Mouse (Mus musculus): ENCODE measurements at regions not wholly inside any gene's neighbourhood (a gene's known extent, or its start where the extent isn't known, plus 50 kb on each side); places are given as distances from the start of the nearest gene placed in this dataset.

DNA sequence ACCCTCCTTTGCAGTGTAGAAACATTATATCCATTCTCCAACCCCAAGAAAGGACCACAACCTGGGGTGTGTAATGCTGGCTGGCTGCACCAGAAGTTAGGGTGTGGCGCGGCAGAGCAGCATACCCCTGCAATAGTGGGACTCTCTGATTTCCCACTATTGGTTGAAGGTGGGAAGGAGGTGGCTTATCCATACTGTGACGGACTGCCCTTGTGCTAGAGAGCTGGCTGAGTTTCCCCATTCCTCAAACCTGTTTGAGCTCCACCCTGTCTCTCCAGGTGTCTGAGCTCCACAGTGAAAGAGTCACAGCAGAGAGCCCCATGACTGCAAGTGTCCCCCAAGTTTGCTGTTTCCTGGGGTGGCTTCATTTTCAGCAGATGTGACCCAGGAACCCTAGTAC lies 79.6 kb downstream of the Sik1 start:
- no peak for DNase-seq (ENCODE audit: low spot score in 2 of 2)

- peak in 1 of 2 experiments; percentile 31 for DNase-seq (ENCODE audit: low spot score in 2 of 2)
Observed at GRCm38 (mm10) chr17:31776949-31777607, 78.5 kb downstream of the Sik1 start.

DNA sequence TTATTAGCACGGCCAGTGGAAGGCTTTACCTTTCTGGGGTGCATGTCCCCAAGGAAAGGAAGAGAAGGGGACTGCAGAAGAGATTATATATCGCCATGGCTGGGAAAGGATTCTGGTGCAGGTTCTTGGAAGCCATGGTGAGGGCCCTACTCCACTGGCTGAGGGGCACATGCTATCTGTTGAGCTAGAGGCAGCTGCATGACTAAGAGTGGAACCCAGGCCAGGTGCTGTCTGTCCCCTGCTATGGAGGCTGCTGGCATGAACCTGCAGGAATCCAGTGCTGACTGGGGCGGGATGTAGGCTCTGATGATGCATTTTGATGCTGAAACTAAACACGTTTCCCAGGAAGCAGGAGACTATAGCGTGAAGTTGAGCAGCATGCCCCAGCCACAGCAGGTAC lies 77.9 kb downstream of the Sik1 start:
- DNase-seq (ENCODE audit: low spot score in 2 of 2) = no peak

DNA sequence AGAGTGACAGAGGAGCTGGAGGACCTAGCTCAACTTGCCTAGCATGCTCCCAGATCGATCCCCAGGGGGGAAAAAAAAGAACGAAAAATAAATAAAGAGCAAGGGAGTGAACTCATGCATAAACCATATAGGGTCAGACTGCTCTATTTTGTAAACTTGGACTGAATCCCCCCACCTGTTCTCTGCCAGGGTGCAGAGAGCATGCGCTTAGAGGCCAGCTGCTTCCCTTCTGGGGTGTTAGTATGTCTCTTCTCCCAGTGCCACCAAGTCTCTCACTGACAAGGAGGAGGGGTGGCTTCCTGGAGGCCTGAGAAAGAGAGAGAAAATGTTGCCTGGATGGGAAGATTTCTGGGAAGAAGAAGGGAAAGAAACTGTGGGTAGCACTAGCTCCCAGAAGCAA lies 76.1 kb downstream of the Sik1 start:
- no peak for DNase-seq (ENCODE audit: low spot score in 2 of 2)

DNA sequence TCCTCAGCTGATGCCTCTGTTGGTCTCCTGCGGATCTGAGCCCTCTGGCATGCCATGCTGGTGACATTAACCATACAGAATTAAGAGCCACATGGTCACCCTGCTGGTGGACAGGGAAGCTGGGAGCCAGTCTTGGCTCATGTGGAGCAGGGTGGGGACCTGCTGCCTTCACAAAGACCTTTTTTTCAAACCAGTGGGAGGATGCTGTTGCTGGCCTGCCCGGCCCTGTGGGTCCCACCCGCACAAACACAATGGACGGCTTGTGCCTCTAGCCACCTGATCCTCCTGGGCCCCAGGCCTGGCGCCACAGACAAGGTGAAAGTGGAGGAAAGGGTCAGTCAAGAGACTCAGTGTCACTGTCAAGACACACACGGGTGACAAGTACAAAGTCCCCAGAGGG lies 73.4 kb downstream of the Sik1 start:
- no peak for DNase-seq (ENCODE audit: low spot score in 2 of 2)

- no peak for DNase-seq (ENCODE audit: low spot score in 2 of 2)
Observed at GRCm38 (mm10) chr17:31783071-31783470, 72.5 kb downstream of the Sik1 start.

- no peak for DNase-seq (ENCODE audit: low spot score in 2 of 2)
Observed at GRCm38 (mm10) chr17:31788316-31788715, 67.3 kb downstream of the Sik1 start.

DNA sequence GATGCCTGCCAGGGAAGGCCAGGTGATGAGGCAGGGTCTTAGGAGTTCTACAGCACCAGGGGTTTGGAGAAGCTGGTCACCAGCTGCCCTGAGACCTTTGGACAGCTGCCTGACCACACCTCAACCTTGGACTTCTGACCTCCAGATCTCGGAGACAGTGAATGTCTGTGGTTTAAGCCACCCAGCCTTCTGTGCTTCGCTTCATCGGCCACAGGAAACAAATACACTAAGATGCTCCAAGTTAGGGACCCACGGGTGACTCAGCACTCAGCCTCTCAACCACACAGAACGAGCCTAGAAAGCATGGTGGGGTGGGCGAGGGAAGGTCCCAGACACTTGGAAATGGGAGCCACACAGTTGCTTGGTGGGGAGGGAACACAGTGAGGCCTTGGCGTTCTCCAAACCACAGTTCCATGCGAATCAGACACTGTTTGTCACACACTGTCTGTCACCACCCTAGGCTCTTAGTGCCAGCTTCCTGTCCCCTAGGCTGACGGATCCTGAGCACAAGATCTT lies 66.5 kb downstream of the Sik1 start:
- DNase-seq (ENCODE audit: low spot score in 2 of 2) = peak in 1 of 2 experiments; percentile 9

DNA sequence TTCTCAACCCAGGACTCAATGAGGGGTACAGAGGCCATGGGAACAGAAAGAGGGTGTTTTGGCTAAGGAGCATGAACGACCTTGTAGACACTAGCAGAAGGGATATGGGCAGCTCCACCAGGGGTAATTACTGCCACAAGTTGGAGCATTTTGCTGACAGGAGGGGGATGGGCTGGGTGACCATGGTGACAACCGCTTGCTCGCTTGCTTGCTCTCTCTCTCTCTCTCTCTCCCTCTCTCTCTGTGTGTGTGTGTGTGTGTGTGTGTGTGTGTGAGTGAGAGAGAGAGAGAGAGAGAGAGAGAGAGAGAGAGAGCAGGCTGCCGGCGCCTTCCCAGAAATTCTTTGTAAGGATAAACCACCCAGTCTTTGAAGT lies 65.7 kb downstream of the Sik1 start:
- peak in 1 of 2 experiments; percentile 10 for DNase-seq (ENCODE audit: low spot score in 2 of 2)

GRCm38 (mm10) chr17:31790280-31791063 lies 65.1 kb downstream of the Sik1 start:
- DNase-seq (ENCODE audit: low spot score in 2 of 2) = peak; percentile 29 to 76

DNA sequence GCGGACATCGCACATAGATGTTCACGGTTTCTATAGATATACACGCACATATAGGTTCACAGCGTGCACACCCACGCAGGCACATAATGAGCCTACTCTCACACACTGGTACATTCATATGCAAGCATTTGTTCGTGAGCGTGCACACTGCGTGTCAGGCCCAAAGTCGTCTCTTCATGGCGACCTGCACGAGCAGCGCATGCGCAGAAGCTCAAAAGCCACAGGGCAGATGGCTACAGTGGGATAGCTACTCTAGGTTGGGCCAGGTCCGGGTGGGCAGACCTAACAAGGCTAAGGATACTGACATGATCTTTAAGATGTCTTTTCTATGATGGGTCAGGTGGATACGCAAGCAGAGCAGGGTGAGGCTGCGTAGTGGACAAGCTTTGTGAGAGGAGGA lies 63.9 kb downstream of the Sik1 start:
- no peak for DNase-seq (ENCODE audit: low spot score in 2 of 2)

- DNase-seq (ENCODE audit: low spot score in 2 of 2) = no peak
Observed at GRCm38 (mm10) chr17:31793040-31793439, 62.6 kb downstream of the Sik1 start.

DNA sequence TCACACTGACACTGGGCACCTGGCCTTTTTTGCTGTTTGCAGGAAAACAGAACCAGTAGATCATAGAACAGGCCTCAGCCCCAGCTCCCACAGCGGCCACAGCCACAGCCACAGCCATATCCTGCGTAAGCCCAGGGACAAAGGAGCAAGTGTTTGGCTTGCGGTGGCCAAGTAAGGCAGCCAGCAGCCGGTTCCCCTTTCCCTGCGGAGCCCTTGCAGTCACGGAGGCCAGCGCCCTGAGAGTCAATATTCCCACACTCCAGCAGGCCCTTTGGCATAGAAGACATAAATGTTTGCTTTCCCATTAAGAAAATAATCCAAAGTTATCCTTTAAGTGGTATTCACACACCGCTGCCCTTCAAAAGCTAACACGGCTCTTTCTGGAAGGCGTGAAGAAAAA lies 62.1 kb downstream of the Sik1 start:
- DNase-seq (ENCODE audit: low spot score in 2 of 2) = peak in 1 of 2 experiments; percentile 33

DNA sequence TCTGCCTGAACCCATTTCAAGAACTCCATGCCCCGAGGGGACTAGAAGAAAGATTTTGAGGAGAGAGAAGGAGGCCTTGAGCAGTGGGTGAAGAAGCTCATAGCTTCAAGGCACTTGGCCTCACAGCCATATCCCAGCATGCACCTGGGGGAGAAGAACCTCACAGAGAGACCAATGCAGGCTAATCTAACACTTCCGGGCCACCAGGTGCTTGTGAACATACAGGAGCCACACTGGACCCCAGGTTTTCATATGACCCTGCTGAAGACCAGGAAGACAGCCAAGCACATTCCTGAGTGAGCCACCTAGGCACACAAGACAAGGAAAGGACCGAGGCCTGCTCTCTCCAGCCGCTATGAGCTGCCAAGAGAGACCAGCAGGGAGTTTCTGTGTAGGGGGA lies 61.6 kb downstream of the Sik1 start:
- no peak for DNase-seq (ENCODE audit: low spot score in 2 of 2)
